Mouse (Mus musculus) gastrocnemius, postnatal 14 days (tissue): Measurements from ENCODE around the gene Gm8068. TPM values are rescaled to one million over a fixed set of nuclear protein-coding genes. Genes with fewer than 3 reads are reported as not detected.
A peak's percentile ranks its signal among the peaks of the same experiment; 100 is the strongest.
"Not testable (repeated sequence)": the region's sequence is repeated elsewhere in the genome, so short reads cannot be mapped to it uniquely, and the experiment has no call there.

ENCODE experiments used
- DNase-seq: peaks from one replicate; pipeline ENCODE4 v3.0.0; 2021; ENCODE audit warnings: mixed read lengths
- intact Hi-C: fragments of 180-260 bp; cut with DNase I; formaldehyde crosslinking; loops from one replicate; pipeline ENCODE4 v1.15.1; 2025; ENCODE audit warnings: low total_unique reads
- long read RNA-seq, 2 experiments: library from polyadenylated mRNA; stranded (forward); transcript quantifications; one replicate each; pipeline ENCODE4 v2.0.0; 2021
- total RNA-seq, 2 experiments: library from RNA; stranded (reverse); gene quantifications; 2 replicates each; pipeline ENCODE4 v1.2.3; 2021

Gm8068 gene
- total RNA-seq = not detected
- long read RNA-seq, experiment 1 = 0 reads
- long read RNA-seq, experiment 2 = 0 reads

DNA sequence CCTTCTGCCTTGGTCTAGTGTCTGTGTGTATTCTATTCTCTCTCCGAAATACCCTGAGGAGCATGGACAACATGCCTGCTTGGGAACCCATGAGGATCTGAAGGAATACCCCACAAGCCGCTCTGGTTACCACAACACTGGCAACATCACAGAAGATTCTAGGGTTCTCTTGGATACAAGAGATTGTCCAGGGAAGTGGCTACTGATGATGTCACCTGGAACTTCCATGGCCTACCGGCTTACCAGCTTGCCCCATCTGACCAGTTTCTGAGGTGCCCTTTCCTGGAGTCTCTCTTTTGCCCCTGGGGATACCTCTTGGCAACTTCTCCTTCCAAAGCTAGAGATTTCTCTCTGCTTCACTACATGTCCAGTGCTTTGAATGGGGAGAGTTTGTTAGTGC, at the start of gene Gm8068:
TSS of gene Gm8068 (minus strand) at position 101 of the 400 bp plus-strand sequence.
- intact Hi-C loops, DNase-seq: not testable (repeated sequence)

DNA sequence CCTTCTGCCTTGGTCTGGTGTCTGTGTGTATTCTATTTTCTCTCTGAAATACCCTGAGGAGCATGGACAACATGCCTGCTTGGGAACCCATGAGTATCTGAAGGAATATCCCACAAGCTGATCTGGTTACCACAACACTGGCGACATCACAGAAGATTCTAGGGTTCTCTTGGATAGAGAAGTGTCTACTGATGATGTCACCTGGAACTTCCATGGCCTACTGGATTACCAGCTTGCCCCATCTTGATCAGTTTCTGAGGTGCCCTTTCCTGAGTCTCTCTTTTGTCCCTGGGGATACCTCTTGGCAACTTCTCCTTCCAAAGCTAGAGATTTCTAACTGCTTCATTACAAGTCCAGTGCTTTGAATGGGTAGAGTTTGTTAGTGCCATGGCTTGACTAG, 48.8 kb upstream of the Gm8068 start, which contains the start of gene Gm7929:
TSS of gene Gm7929 (minus strand) at position 101 of the 400 bp plus-strand sequence.
- DNase-seq, intact Hi-C loops: not testable (repeated sequence)

DNA sequence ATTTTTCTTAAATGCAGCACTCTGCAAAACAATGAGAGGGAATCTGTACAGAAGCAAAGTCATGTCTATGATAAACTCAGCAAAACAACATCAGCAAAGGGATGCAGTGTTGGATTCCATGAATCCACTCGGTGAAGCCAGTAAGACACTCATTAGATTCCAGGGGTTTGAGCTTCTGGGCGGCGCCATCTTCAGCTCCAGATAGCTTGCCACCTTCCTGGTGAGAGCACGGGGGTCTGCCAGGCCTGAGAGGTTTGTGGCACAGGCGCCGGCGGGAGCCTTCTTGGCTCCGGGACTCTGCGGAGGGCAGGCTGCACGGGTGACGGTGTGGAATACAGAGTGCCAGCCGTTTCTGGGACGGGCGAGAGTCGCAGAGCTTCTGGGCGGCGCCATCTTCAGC, 21.8 kb upstream of the Gm8068 start:
- DNase-seq, intact Hi-C loops: not testable (repeated sequence)

DNA sequence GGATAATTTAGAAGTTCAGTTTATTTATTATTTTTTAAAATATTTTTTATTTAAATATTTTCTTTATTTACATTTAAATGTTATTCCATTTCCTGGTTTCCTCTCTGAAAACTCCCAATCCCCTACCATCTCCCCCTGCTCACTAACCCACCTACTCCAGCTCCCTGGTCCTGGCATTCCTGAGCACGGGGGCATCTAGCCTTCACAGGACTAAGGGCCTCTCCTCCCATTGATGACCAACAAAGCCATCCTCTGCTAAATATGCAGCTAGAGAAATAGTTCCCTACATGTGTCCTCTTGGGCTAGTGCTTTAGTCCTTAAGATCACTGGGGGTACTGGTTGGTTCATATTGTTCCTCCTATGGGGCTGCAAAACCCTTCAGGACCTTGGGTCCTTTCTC, 15.5 kb upstream of the Gm8068 start:
- intact Hi-C loops = not testable (repeated sequence)
- DNase-seq = peak; percentile 1

DNA sequence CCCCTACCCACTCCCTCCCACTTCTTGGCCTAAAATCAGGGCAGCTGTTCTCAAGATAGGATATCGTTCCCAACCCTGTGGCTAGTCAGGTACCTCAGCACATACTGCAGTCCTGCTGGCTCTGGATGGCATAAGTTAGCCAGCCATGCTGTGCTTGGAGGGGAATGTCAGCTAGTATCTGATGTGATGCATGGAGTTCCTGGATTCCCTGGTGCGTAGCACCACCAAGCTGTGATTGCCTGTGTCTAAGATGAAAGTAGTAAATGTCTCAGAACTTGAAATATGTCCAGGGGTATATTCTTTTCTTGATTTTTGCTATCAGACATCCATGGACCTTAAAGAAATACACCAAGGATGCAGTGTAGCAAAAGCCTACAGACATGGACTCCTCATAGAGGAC, 53.5 kb downstream of the Gm8068 start:
- DNase-seq, intact Hi-C loops: not testable (repeated sequence)

Other genes with a start within 250 kb of the Gm8068 start
- gene Gm7954, start 248.4 kb downstream of the Gm8068 start, total RNA-seq = not detected
- gene Gm3486, start 212.4 kb downstream of the Gm8068 start, total RNA-seq = not detected
- gene Gm7970, start 146.3 kb downstream of the Gm8068 start, total RNA-seq = not detected
- gene 1700049E17Rik2, start 128.7 kb downstream of the Gm8068 start, total RNA-seq = not detected
- not detected for gene Gm3072, start 77.3 kb downstream of the Gm8068 start, total RNA-seq
- not detected for gene Gm3676, start 55.4 kb downstream of the Gm8068 start, total RNA-seq
- gene Gm7929, start 48.7 kb upstream of the Gm8068 start, total RNA-seq = not detected
- not detected for gene Gm47189, start 70.6 kb upstream of the Gm8068 start, total RNA-seq
- not detected for gene Gm7980, start 205.4 kb upstream of the Gm8068 start, total RNA-seq
- not detected for gene 1700049E17Rik1, start 223.1 kb upstream of the Gm8068 start, total RNA-seq
- not detected for gene 1700024B05Rik, start 242.1 kb upstream of the Gm8068 start, total RNA-seq